Mouse (Mus musculus) ES-Bruce4 (cell line): Measurements from ENCODE around the gene Dop1a.

Source experiments
- CTCF ChIP-seq: IDR thresholded peaks from one replicate; pipeline ENCODE4 v1.8.1; 2011; ENCODE audit warnings: low read depth, low read length
- EP300 ChIP-seq: IDR thresholded peaks from 2 replicates; pipeline ENCODE4 v1.6.1; 2011; ENCODE audit warnings: low read depth, low read length; ENCODE audit not compliant: insufficient read depth
- POLR2A ChIP-seq: IDR thresholded peaks from one replicate; pipeline ENCODE4 v1.8.1; 2011; ENCODE audit warnings: low read length; ENCODE audit not compliant: insufficient read depth

GRCm38 (mm10) chr9:86476763-86477162, 9.8 kb downstream of the Dop1a start:
- TF ChIP-seq CTCF = no peak
- no peak for TF ChIP-seq POLR2A
- no peak for TF ChIP-seq EP300
